In the genomic region with DNA sequence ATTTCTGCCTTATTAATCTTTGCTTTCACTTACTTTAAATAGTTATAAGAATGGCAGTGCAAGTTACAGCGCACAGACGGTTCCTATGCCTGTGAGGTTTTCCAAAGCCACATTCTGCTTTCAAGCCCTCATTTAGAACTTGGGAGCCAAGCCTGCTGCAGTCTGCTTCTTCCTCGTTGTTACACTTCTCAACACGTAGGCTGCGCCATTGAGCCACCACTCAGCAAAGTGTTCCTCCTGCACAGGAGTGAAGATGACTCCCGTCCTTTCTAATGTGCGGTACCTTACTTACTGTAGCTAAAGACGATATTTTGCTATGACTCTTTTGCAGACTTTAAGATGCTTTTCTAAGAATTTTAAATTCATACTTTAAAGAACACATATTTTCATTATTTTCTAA, we compare ENCODE assay signal across 9 mouse cellular contexts.
DNase-seq lines count a peak whose midpoint lies in the region; ATAC-seq and TF ChIP-seq lines count a peak whose summit lies in the region.
"Had no signal": no experiment of that assay in that cellular context is flagged by ENCODE, and none has a peak within 500 bp of the region (broad histone marks: within the 10 kb centered on the region; RNA-seq: fewer than 3 reads in every experiment).

No protein-coding gene starts in this region.

- WGBS in cerebellum, adult 2 months: 51% methylated on average over 8 of the region's 8 CpGs
- WGBS in lung, adult 2 months: 48% methylated on average over 8 of the region's 8 CpGs

- TF ChIP-seq CTCF in cerebellum, adult 2 months (IDR thresholded peaks at IDR 0.05; ENCODE audit: borderline replicate concordance, insufficient read depth, low read depth, low read length): peak; percentile 58
- peak; percentile 82 for TF ChIP-seq CTCF in lung, adult 2 months (IDR thresholded peaks at IDR 0.05; ENCODE audit: insufficient read depth, low read length)

- no peaks in the 10 kb centered on the region for H3K27me3 ChIP-seq in cerebellum, adult 2 months (ENCODE audit: control insufficient read depth, insufficient read depth, low read length)
- H3K27me3 ChIP-seq: limb, embryonic 15.5 days had no signal

- peak in 1 of 2 experiments; percentile 20 for DNase-seq in cerebellum, adult 2 months
- DNase-seq in cerebellum, adult 9-10 months: no peak
- peak; percentile 64 to 78 for DNase-seq in right cerebral cortex, postnatal 10 days (ENCODE audit: low spot score in 2 of 2)
- DNase-seq in right cerebral cortex, postnatal 36 days (ENCODE audit: low spot score in 2 of 2): no peak
- peak; percentile 84 for DNase-seq in embryo, embryonic 11 days
- DNase-seq in lung, adult 2 months: no peak
- DNase-seq in retina, postnatal 7 days (ENCODE audit: low read depth, low spot score): peak; percentile 42

- ATAC-seq in hematopoietic stem cell, adult 5-6 weeks (replicated peaks in 1 of 2; ENCODE audit: insufficient read depth in 1 of 2, low FRiP score in 2 of 2, low TSS enrichment in 1 of 2, low read depth in 1 of 2, poor library complexity in 2 of 2, severe bottlenecking in 2 of 2): peak; percentile 67 to 77

- no peak overlapping the region for H3K27ac ChIP-seq in cerebellum, adult 2 months (ENCODE audit: insufficient read depth, low read length)
- H3K27ac ChIP-seq: limb, embryonic 15.5 days had no signal

- H3K4me3 ChIP-seq in cerebellum, adult 2 months (replicated peaks; ENCODE audit: insufficient read depth, low read depth, low read length): no peak overlapping the region
- no peak overlapping the region for H3K4me3 ChIP-seq in lung, adult 2 months (replicated peaks; ENCODE audit: extremely low read depth, low read depth, low read length)
- H3K4me3 ChIP-seq: limb, embryonic 15.5 days had no signal

- TF ChIP-seq POLR2A in cerebellum, adult 2 months (IDR thresholded peaks at IDR 0.05; ENCODE audit: borderline replicate concordance, insufficient read depth, low read length): no peak
- no peak for TF ChIP-seq POLR2A in lung, adult 2 months (IDR thresholded peaks at IDR 0.05; ENCODE audit: borderline replicate concordance, extremely low read depth, low read depth, low read length)

- no peaks in the 10 kb centered on the region for H3K4me1 ChIP-seq in cerebellum, adult 2 months (ENCODE audit: control insufficient read depth, insufficient read depth, low read length)
- no peaks in the 10 kb centered on the region for H3K4me1 ChIP-seq in lung, adult 2 months (ENCODE audit: control insufficient read depth, insufficient read depth, low read length)
- H3K4me1 ChIP-seq: limb, embryonic 15.5 days had no signal

Comparison
In these comparisons a context has a peak if more than half of its experiments do, and no peak if none do; other contexts are left out.
1. DNase-seq: peak in right cerebral cortex, postnatal 10 days (2 of 2), embryo, embryonic 11 days (single experiment) and retina, postnatal 7 days (single experiment); none in cerebellum, adult 9-10 months (single experiment), right cerebral cortex, postnatal 36 days (0 of 2) and lung, adult 2 months (single experiment).